Mouse (Mus musculus): Measurements from ENCODE around the gene Strip2. TPM values are rescaled to one million over a fixed set of nuclear protein-coding genes. Genes with fewer than 3 reads are reported as not detected.

Strip2 gene
- polyA plus RNA-seq, 1 experiment from 2014 or later: 0.84 TPM

DNA sequence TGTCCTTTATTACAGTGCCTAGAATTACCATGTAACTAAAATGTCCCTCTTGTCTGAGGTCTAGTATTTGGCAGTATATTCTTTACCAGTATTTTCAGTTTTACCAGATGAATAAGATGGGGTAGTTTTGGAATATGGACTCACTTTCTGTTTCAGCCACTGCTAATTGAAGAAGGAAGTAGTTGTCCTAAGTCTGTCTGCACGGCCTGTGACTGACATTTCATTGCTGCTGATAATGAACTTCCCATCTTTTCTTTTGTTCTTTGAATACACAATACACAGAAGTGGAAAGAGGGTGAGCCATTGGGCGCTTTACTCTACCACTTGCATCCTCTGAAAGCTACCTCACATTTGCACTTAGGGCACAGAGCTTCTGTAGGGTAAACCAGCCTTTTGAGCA lies 14.6 kb upstream of the Strip2 start:
- 82% methylated on average over 2 of the region's 2 CpGs for WGBS
- H3K4me3 ChIP-seq: no peak overlapping the region
- no peak overlapping the region for H3K27ac ChIP-seq (replicated peaks)
- no peaks in the 10 kb centered on the region for H3K4me1 ChIP-seq
- ATAC-seq (ENCODE audit: low FRiP score, low read depth): no peak
- no peaks in the 10 kb centered on the region for H3K27me3 ChIP-seq
- peaks cover 11% of the 10 kb centered on the region; the same call in 1 of the 2 replicates for H3K36me3 ChIP-seq
- H3K4me2 ChIP-seq (replicated peaks): no peak overlapping the region
- no peak overlapping the region for H3K9ac ChIP-seq (replicated peaks)
- H3K9me3 ChIP-seq: no peaks in the 10 kb centered on the region

- peaks cover 10% of the 10 kb centered on the region; the same call in 1 of the 2 replicates for H3K36me3 ChIP-seq
- WGBS: 86% methylated on average over 3 of the region's 3 CpGs
- H3K27ac ChIP-seq (replicated peaks): no peak overlapping the region
- H3K9me3 ChIP-seq: no peaks in the 10 kb centered on the region
- no peaks in the 10 kb centered on the region for H3K27me3 ChIP-seq
- no peak overlapping the region for H3K9ac ChIP-seq (replicated peaks)
- H3K4me2 ChIP-seq (replicated peaks): no peak overlapping the region
- H3K4me3 ChIP-seq: no peak overlapping the region
- ATAC-seq (ENCODE audit: low FRiP score, low read depth): no peak
- no peaks in the 10 kb centered on the region for H3K4me1 ChIP-seq
Measured at GRCm38 (mm10) chr6:29903343-29903914, 13.4 kb upstream of the Strip2 start.

GRCm38 (mm10) chr6:29904281-29904680 lies 12.5 kb upstream of the Strip2 start:
- 85% methylated on average over 3 of the region's 3 CpGs for WGBS
- Histone ChIP-seq H3K36me3 (peaks cover 13% of the 10 kb centered on the region; the same call in 1 of the 2 replicates), H3K4me3 (no peak overlapping the region), H3K9ac (replicated peaks) (no peak overlapping the region), H3K4me2 (replicated peaks) (no peak overlapping the region), H3K27me3 (no peaks in the 10 kb centered on the region), H3K4me1 (no peaks in the 10 kb centered on the region), H3K27ac (replicated peaks) (no peak overlapping the region), H3K9me3 (no peaks in the 10 kb centered on the region)
- ATAC-seq (ENCODE audit: low FRiP score, low read depth): no peak

DNA sequence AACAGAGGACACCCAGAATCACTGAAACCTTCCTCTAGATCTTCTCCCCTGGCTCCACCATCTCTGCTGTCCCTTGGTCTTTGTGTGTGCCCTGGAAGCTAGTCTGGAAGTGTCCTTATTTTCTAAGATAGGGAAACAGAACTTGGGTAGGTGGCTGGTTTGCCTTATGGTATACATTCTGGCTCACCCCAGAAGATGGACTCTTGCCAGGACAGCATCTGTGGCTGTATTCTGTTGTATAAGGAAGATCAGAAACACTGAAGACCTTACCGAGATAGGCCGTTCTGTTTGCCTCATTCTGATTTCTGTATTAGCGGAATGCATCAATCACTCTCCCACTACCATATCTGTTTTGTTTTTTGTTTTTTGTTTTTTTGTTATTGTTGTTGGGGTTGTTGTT lies 6.2 kb upstream of the Strip2 start:
- Histone ChIP-seq H3K4me3 (no peak overlapping the region), H3K27ac (replicated peaks) (no peak overlapping the region), H3K4me2 (replicated peaks) (no peak overlapping the region), H3K27me3 (peaks cover 12% of the 10 kb centered on the region), H3K9me3 (no peaks in the 10 kb centered on the region), H3K9ac (replicated peaks) (no peak overlapping the region), H3K4me1 (no peaks in the 10 kb centered on the region), H3K36me3 (peaks cover 17% of the 10 kb centered on the region; the same call in 1 of the 2 replicates)
- ATAC-seq (ENCODE audit: low FRiP score, low read depth): no peak
- WGBS: 97% methylated on average over 3 of the region's 3 CpGs

- H3K9ac ChIP-seq (replicated peaks): no peak overlapping the region
- peaks cover 3% of the 10 kb centered on the region; the same call in 1 of the 2 replicates for H3K4me1 ChIP-seq
- H3K4me2 ChIP-seq (replicated peaks): no peak overlapping the region
- no peak for ATAC-seq (ENCODE audit: low FRiP score, low read depth)
- peaks cover 7% of the 10 kb centered on the region; the same call in 1 of the 2 replicates for H3K36me3 ChIP-seq
- no peak overlapping the region for H3K27ac ChIP-seq (replicated peaks)
- H3K4me3 ChIP-seq: no peak overlapping the region
- no peaks in the 10 kb centered on the region for H3K9me3 ChIP-seq
- H3K27me3 ChIP-seq: peaks cover 29% of the 10 kb centered on the region
- WGBS: 50% methylated on average over 1 of the region's 1 CpGs
Measured at GRCm38 (mm10) chr6:29913673-29914072, 3.1 kb upstream of the Strip2 start.

DNA sequence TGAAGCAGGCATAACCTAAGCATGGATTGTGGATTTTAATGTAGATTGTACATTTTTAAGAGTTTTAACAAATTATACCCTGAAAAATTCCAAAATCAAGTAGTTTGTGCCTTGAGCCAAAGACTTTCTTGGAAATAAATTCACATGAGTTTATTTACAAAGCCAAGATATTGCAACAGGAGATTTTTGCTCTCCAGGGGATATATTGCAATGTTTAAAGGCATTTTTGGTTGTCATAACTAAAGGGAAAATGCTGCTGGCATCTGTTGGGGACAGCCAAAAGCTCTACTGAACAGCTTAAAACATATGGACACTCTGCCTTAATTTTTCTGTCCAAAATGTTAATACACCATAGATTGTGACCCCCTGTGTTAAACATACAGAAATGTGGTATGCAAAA lies 2.7 kb upstream of the Strip2 start:
- no peak overlapping the region for H3K4me2 ChIP-seq (replicated peaks)
- no peak overlapping the region for H3K27ac ChIP-seq (replicated peaks)
- H3K9me3 ChIP-seq: no peaks in the 10 kb centered on the region
- H3K36me3 ChIP-seq: peaks cover 6% of the 10 kb centered on the region; the same call in 1 of the 2 replicates
- no peak overlapping the region for H3K4me3 ChIP-seq
- H3K9ac ChIP-seq (replicated peaks): no peak overlapping the region
- H3K27me3 ChIP-seq: peaks cover 34% of the 10 kb centered on the region
- no peak for ATAC-seq (ENCODE audit: low FRiP score, low read depth)
- peaks cover 3% of the 10 kb centered on the region; the same call in 1 of the 2 replicates for H3K4me1 ChIP-seq

DNA sequence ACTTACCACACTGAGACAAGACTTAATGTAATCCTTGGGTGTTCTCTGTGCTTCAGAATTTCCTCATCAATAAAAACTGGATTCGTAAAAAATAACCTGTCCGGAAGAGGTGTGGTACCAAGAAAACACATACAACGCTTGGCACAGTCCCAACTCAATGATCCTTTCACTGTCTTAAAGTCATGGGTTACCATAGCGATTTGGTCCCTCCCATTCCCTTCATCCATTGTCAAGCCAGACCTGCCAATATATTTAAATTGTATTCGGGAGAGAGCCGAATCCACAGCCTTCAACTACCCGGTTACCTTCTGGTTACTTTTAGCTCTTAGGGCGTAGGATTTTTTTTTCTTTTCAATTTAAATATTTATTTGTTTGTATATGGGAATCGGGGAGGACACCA lies 976 bp upstream of the Strip2 start:
- H3K27me3 ChIP-seq: peaks cover 35% of the 10 kb centered on the region
- no peaks in the 10 kb centered on the region for H3K36me3 ChIP-seq
- peaks cover 3% of the 10 kb centered on the region; the same call in 1 of the 2 replicates for H3K4me1 ChIP-seq
- ATAC-seq (ENCODE audit: low FRiP score, low read depth): no peak
- H3K4me2 ChIP-seq (replicated peaks): no peak overlapping the region
- WGBS: 28% methylated on average over 9 of the region's 9 CpGs
- no peak overlapping the region for H3K4me3 ChIP-seq
- H3K9me3 ChIP-seq: no peaks in the 10 kb centered on the region
- H3K9ac ChIP-seq (replicated peaks): no peak overlapping the region
- H3K27ac ChIP-seq (replicated peaks): no peak overlapping the region

DNA sequence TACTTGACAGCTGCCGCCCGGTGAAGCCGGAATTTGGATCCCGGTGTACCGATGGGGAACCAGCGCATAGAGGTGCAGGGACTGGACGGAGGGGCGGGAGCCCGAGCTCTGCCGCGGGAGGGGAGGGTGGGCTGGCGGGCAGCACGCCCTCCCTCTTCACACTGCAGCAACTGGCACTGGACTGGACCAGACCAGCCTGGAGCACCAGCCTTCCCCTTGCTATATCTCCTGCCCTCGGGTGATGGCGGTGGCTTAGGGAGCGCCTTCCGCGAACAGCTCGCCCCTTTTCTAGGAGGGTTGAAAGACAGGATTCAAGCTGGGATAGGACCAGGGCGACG lies 540 bp downstream of the Strip2 start:
- H3K36me3 ChIP-seq: no peaks in the 10 kb centered on the region
- under 1% methylated on average over 21 of the region's 21 CpGs for WGBS
- peak overlapping the region; percentile 63 for H3K9ac ChIP-seq (replicated peaks)
- H3K4me2 ChIP-seq (replicated peaks): peak overlapping the region; percentile 94
- ATAC-seq (ENCODE audit: low FRiP score, low read depth): peak; percentile 80
- H3K27me3 ChIP-seq: peaks cover 35% of the 10 kb centered on the region
- peak overlapping the region; percentile 65 for H3K4me3 ChIP-seq
- H3K4me1 ChIP-seq: peaks cover 3% of the 10 kb centered on the region; the same call in 1 of the 2 replicates
- H3K27ac ChIP-seq (replicated peaks): no peak overlapping the region; the same call in 1 of the 2 replicates
- no peaks in the 10 kb centered on the region for H3K9me3 ChIP-seq

DNA sequence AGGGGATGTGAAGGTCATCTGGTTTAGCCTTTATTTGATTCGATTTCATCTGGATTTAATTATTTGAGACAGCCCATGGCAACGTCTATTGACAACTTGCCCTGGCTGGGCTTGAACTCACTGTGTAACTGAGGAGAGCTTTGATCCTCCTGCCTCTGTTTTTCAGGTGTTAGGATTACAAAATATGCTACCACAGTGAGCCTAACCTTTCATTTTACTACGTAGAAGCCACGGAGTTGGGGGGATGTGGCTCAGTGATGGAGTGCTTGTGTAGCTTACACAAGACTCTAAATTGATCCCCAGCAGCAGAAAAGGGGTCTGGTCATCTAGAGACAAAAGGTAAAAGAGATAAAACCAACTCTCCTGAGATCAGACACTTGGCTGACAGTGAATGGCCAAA lies 1.1 kb downstream of the Strip2 start:
- peak overlapping the region; percentile 94 for H3K4me2 ChIP-seq (replicated peaks)
- H3K4me3 ChIP-seq: no peak overlapping the region
- 40% methylated on average over 4 of the region's 4 CpGs for WGBS

GRCm38 (mm10) chr6:29923501-29923900 lies 6.7 kb downstream of the Strip2 start:
- H3K36me3 ChIP-seq: no peaks in the 10 kb centered on the region
- WGBS: 84% methylated on average over 4 of the region's 4 CpGs

More for the DNA sequence above, 1.1 kb downstream of the Strip2 start:
- ATAC-seq (ENCODE audit: low FRiP score, low read depth): no peak
- Histone ChIP-seq H3K4me1 (peaks cover 3% of the 10 kb centered on the region; the same call in 1 of the 2 replicates), H3K27me3 (peaks cover 35% of the 10 kb centered on the region), H3K27ac (replicated peaks) (no peak overlapping the region), H3K9me3 (no peaks in the 10 kb centered on the region), H3K36me3 (no peaks in the 10 kb centered on the region), H3K9ac (replicated peaks) (no peak overlapping the region)

DNA sequence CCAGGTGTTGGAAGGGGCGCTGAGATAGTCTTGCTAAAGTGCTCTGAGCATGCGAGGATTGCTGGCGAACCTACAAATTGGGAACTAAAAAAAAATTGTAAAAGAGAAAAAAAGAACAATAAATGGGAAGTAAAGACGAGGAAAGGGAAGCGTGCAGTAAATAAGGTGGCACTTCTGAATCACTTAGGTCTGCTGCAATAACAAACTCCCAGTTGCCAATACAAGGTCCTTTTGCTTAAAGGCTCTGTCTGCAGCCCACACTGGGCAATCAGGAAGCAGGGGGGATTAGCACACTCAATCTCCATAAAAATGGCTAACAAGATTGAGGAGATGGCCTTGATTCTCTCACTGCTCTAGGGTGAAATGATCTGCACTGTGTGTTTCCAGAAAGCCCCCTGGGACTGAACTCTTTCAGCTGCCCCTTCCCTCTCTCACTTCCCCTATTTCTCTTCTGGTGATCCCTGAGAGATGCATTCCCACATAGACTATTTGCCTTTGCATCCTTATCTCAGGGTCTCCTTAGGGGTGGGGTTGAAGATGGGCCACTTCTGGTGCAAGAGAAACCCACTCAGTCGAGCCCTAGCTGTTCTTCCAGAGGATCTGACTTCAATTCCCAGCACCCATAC lies 8.9 kb downstream of the Strip2 start:
- Histone ChIP-seq H3K4me1 (no peaks in the 10 kb centered on the region), H3K4me3 (no peak overlapping the region), H3K9me3 (no peaks in the 10 kb centered on the region), H3K27ac (replicated peaks) (no peak overlapping the region), H3K4me2 (replicated peaks) (no peak overlapping the region), H3K9ac (replicated peaks) (no peak overlapping the region), H3K36me3 (no peaks in the 10 kb centered on the region), H3K27me3 (no peaks in the 10 kb centered on the region)
- ATAC-seq (ENCODE audit: low FRiP score, low read depth): no peak
- 83% methylated on average over 6 of the region's 6 CpGs for WGBS

More at GRCm38 (mm10) chr6:29923501-29923900, 6.7 kb downstream of the Strip2 start:
- Histone ChIP-seq H3K9me3 (no peaks in the 10 kb centered on the region), H3K27ac (replicated peaks) (no peak overlapping the region), H3K4me1 (no peaks in the 10 kb centered on the region), H3K27me3 (peaks cover 7% of the 10 kb centered on the region), H3K4me3 (no peak overlapping the region), H3K4me2 (replicated peaks) (no peak overlapping the region), H3K9ac (replicated peaks) (no peak overlapping the region)
- no peak for ATAC-seq (ENCODE audit: low FRiP score, low read depth)

GRCm38 (mm10) chr6:29930087-29930486 lies 13.3 kb downstream of the Strip2 start:
- Histone ChIP-seq H3K36me3 (no peaks in the 10 kb centered on the region), H3K4me2 (replicated peaks) (no peak overlapping the region), H3K4me3 (no peak overlapping the region), H3K4me1 (no peaks in the 10 kb centered on the region), H3K9ac (replicated peaks) (no peak overlapping the region), H3K27me3 (no peaks in the 10 kb centered on the region), H3K27ac (replicated peaks) (no peak overlapping the region), H3K9me3 (no peaks in the 10 kb centered on the region)
- ATAC-seq (ENCODE audit: low FRiP score, low read depth): no peak
